Mouse (Mus musculus) liver, embryonic 14.5 days (tissue): ENCODE measurements around the gene Tmem238l. TPM values are rescaled to one million over a fixed set of nuclear protein-coding genes. Genes with fewer than 3 reads are reported as not detected.

ENCODE experiments used
- ATAC-seq: fragments of 200-750 bp; cut with Nextera tagmentation; 2 replicates; pipeline ENCODE4 v1.8.0; 2017; ENCODE audit warnings: moderate number of reproducible peaks, mild to moderate bottlenecking, moderate library complexity; ENCODE audit not compliant: insufficient read depth
- DNase-seq, 3 experiments: peaks; one replicate each; pipeline ENCODE4 v3.0.0-alpha.2; 2012 to 2013; ENCODE audit warnings: low read depth in 3 of 3, low spot score in 3 of 3
- H3K27ac ChIP-seq: fragments of 300-500 bp; sonication (generic); 2 replicates; pipeline ENCODE4 v1.5.1; 2014; ENCODE audit warnings: moderate library complexity, mild to moderate bottlenecking, control low read depth, inconsistent platforms
- H3K27me3 ChIP-seq: fragments of 300-500 bp; sonication (generic); 2 replicates; pipeline ENCODE4 v1.6.1; 2014; ENCODE audit warnings: mild to moderate bottlenecking, low read length, moderate library complexity; ENCODE audit not compliant: control insufficient read depth, insufficient read depth
- H3K36me3 ChIP-seq: fragments of 300-500 bp; sonication (generic); replicated peaks from 2 replicates; pipeline ENCODE4 v1.6.1; 2014; ENCODE audit warnings: low read depth; ENCODE audit not compliant: control insufficient read depth, insufficient read depth
- H3K4me1 ChIP-seq, 2 experiments: fragments of 200-500 bp in 1 of 2; fragments of 300-500 bp in 1 of 2; sonication (generic) in 1 of 2; replicated peaks; 2 replicates each; pipeline ENCODE4 v1.6.1; 2012 to 2014; ENCODE audit warnings: antibody characterized with exemption in 1 of 2, inconsistent platforms in 1 of 2, low read length in 1 of 2; ENCODE audit not compliant: control insufficient read depth in 2 of 2, insufficient read depth in 2 of 2
- H3K4me2 ChIP-seq: fragments of 300-500 bp; sonication (generic); 2 replicates; pipeline ENCODE4 v1.6.1; 2014; ENCODE audit warnings: low read depth, mild to moderate bottlenecking, control low read depth, moderate library complexity
- H3K4me3 ChIP-seq, 2 experiments: fragments of 200-500 bp in 1 of 2; fragments of 300-500 bp in 1 of 2; sonication (generic) in 1 of 2; 2 replicates each; pipeline ENCODE4 v1.5.1; 2012 to 2014; ENCODE audit warnings: low read depth in 2 of 2, low read length in 2 of 2, mild to moderate bottlenecking in 2 of 2, control low read depth in 1 of 2, inconsistent platforms in 1 of 2, moderate library complexity in 1 of 2; ENCODE audit not compliant: insufficient read depth in 1 of 2
- H3K9ac ChIP-seq: fragments of 300-500 bp; sonication (generic); replicated peaks from 2 replicates; pipeline ENCODE4 v1.6.1; 2014; ENCODE audit warnings: mild to moderate bottlenecking, control low read depth, moderate library complexity
- H3K9me3 ChIP-seq: fragments of 300-500 bp; sonication (generic); 2 replicates; pipeline ENCODE4 v1.6.1; 2016; ENCODE audit warnings: low read length, mixed read lengths; ENCODE audit not compliant: control insufficient read depth
- CTCF ChIP-seq: IDR thresholded peaks from 2 replicates; pipeline ENCODE4 v1.5.1; 2016; ENCODE audit warnings: antibody characterized with exemption, low read depth, control low read depth
- EP300 ChIP-seq: IDR thresholded peaks from 2 replicates; pipeline ENCODE4 v1.6.1; 2016; ENCODE audit warnings: antibody characterized with exemption, low read depth
- WGBS: fragments of 180-500 bp; shearing (Covaris S2); extraction: QIAGEN DNeasy Blood & Tissue Kit; methylation state at CpG from one replicate; pipeline ENCODE4 v1.1.7; 2014; ENCODE audit not compliant: insufficient replicate concordance; 5-methylcytosine and 5-hydroxymethylcytosine counted together
- polyA plus RNA-seq, 2 experiments: library from polyadenylated mRNA; depleted of rRNA in 1 of 2; stranded (reverse) in 1 of 2; unstranded in 1 of 2; fragments of >200 nt; fragmentation: Nextera tagmentation in 1 of 2; extraction: Ambion mirVana in 1 of 2; gene quantifications; 2 replicates each; pipeline versions ENCODE4 v1.2.1 to v1.2.3; 2012 to 2014

Gene Tmem238l
- polyA plus RNA-seq, 2 experiments: not detected

GRCm38 (mm10) chr11:67011635-67012034 is 55.2 kb downstream of the Tmem238l start:
- H3K4me3 ChIP-seq: no peak overlapping the region
- H3K27ac ChIP-seq: no peak overlapping the region
- H3K27me3 ChIP-seq: no peaks in the 10 kb centered on the region
- H3K4me2 ChIP-seq: no peak overlapping the region
- no peak overlapping the region for H3K9ac ChIP-seq
- no peaks in the 10 kb centered on the region for H3K9me3 ChIP-seq
- no peaks in the 10 kb centered on the region for H3K4me1 ChIP-seq
- 41% methylated on average over 4 of the region's 4 CpGs for WGBS
- no peak for ATAC-seq
- TF ChIP-seq CTCF: no peak
- TF ChIP-seq EP300: no peak
- H3K36me3 ChIP-seq: no peaks in the 10 kb centered on the region
- no peak for DNase-seq

Other genes with a start within 250 kb of the Tmem238l start
- gene Pirt, start 44.7 kb upstream of the Tmem238l start, polyA plus RNA-seq (2012; rRNA removed): not detected in 2 replicates
- gene Pirt, start 44.7 kb upstream of the Tmem238l start, polyA plus RNA-seq (2014; fragmentation: Nextera tagmentation; extraction: Ambion mirVana): not detected in 2 replicates
- 1.2 and 1.6 TPM in 2 replicates for gene Tmem220, start 68.5 kb downstream of the Tmem238l start, polyA plus RNA-seq (2012; rRNA removed)
- 0.88 and 1.5 TPM in 2 replicates for gene Tmem220, start 68.5 kb downstream of the Tmem238l start, polyA plus RNA-seq (2014; fragmentation: Nextera tagmentation; extraction: Ambion mirVana)
- gene Adprm, start 96.0 kb downstream of the Tmem238l start, polyA plus RNA-seq (2012; rRNA removed): 5.9 and 7.9 TPM in 2 replicates
- gene Adprm, start 96.0 kb downstream of the Tmem238l start, polyA plus RNA-seq (2014; fragmentation: Nextera tagmentation; extraction: Ambion mirVana): 9.6 and 9.7 TPM in 2 replicates
- gene Sco1, start 96.0 kb downstream of the Tmem238l start, polyA plus RNA-seq (2012; rRNA removed): 2.2 and 2.9 TPM in 2 replicates
- gene Sco1, start 96.0 kb downstream of the Tmem238l start, polyA plus RNA-seq (2014; fragmentation: Nextera tagmentation; extraction: Ambion mirVana): 4.8 and 4.9 TPM in 2 replicates
- 0.03 and 0.06 TPM in 2 replicates for gene Myh3, start 121.7 kb downstream of the Tmem238l start, polyA plus RNA-seq (2012; rRNA removed)
- gene Myh3, start 121.7 kb downstream of the Tmem238l start, polyA plus RNA-seq (2014; fragmentation: Nextera tagmentation; extraction: Ambion mirVana): 0.06 TPM in 1 of 2 replicates, not detected in the other
- gene Myh2, start 214.4 kb downstream of the Tmem238l start, polyA plus RNA-seq (2012; rRNA removed): not detected in 2 replicates
- gene Myh2, start 214.4 kb downstream of the Tmem238l start, polyA plus RNA-seq (2014; fragmentation: Nextera tagmentation; extraction: Ambion mirVana): not detected in 2 replicates
- gene Myh1, start 243.4 kb downstream of the Tmem238l start, polyA plus RNA-seq (2012; rRNA removed): 0.01 TPM in 1 of 2 replicates, not detected in the other
- not detected in 2 replicates for gene Myh1, start 243.4 kb downstream of the Tmem238l start, polyA plus RNA-seq (2014; fragmentation: Nextera tagmentation; extraction: Ambion mirVana)